In the genomic region with DNA sequence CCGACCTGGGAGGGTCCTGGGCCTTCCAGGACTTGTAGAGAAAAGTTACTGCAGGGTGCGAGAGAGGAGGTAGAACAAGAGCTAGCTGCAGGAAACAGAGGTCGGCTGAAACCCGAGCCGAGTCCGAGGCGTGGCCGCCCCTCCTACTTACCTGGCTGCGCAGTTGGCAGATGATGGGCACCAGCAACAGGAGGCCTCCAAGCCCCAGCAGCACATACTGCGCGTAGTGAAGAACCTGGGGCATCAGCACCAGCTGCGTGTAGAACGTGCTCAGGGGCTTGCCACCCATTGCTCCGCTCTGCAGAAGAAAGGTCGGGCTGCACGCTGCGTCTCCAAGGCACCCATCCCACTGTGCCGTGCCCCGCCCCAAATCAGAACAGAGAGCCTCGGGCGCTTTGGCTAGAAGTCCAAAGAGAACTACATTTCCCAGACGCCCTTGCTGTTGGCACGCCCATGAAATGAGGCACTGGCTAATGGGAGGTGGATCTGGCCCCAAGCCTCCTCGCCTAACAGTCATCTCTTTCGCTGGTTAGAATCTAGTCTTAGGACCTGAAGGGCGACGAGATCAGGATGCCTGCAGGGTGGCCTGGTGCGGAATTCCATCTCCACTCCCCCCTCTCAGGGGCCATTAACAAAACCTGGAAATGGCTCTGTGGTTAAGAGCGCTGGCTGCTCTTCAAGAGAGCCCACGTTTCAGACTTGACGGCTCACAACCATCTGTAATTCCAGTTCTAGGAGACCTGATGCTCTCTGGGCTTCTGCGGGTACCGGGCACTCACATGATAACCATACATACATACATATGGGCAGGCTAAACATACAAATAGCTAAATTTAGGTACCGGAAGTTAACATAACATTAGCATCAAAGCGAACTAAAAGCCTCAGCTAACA, we compare ENCODE assay signal across 8 mouse cellular contexts. TPM values are rescaled to one million over a fixed set of nuclear protein-coding genes. Genes with fewer than 3 reads are reported as not detected.
DNase-seq lines count a peak whose midpoint lies in the region; ATAC-seq lines count a peak whose summit lies in the region.

No protein-coding gene starts in this region.

- H3K36me3 ChIP-seq in stomach, embryonic 16.5 days (ENCODE audit: control insufficient read depth, insufficient read depth, low read length) = peaks cover 8% of the 10 kb centered on the region; the same call in 1 of the 2 replicates

- peak overlapping the region; percentile 64 for H3K27ac ChIP-seq in stomach, embryonic 16.5 days (ENCODE audit: low read length)

- intact Hi-C loops in heart, postnatal 25 days (cut with DNase I) = no loop called here
- intact Hi-C loops in heart, postnatal 14 days (cut with DNase I) = no loop called here

- peak overlapping the region; percentile 49 for H3K9ac ChIP-seq in stomach, embryonic 16.5 days (ENCODE audit: low read length)

- H3K27me3 ChIP-seq in stomach, embryonic 16.5 days (ENCODE audit: control insufficient read depth, insufficient read depth, low read length) = no peaks in the 10 kb centered on the region

- H3K9me3 ChIP-seq in stomach, embryonic 16.5 days (replicated peaks; ENCODE audit: control insufficient read depth, low read length) = no peaks in the 10 kb centered on the region

- peak overlapping the region; percentile 53 for H3K4me2 ChIP-seq in stomach, embryonic 16.5 days (ENCODE audit: low read depth, low read length)

- 17% methylated on average over 35 of the region's 35 CpGs for WGBS in stomach, embryonic 16.5 days

- peaks cover 8% of the 10 kb centered on the region; the same call in 1 of the 2 replicates for H3K4me1 ChIP-seq in stomach, embryonic 16.5 days (ENCODE audit: control insufficient read depth, insufficient read depth, low read length)

- peak; percentile 88 for ATAC-seq in stomach, embryonic 16.5 days (ENCODE audit: insufficient read depth, low FRiP score)

- DNase-seq in heart, adult 18-20 months = peak; percentile 63 to 72
- no peak for DNase-seq in heart, postnatal 25 days (ENCODE audit: low spot score)
- DNase-seq in embryo, embryonic 9.5 days (ENCODE audit: extremely low spot score) = peak; percentile 79
- DNase-seq in heart, postnatal 14 days = peak; percentile 42 to 63
- peak; percentile 72 to 78 for DNase-seq in kidney, postnatal 4 days
- DNase-seq in lung, postnatal 25 days (ENCODE audit: low spot score) = peak; percentile 55
- no peak for DNase-seq in MN1 (ENCODE audit: low spot score)

- peak overlapping the region; percentile 36 for H3K4me3 ChIP-seq in stomach, embryonic 16.5 days (replicated peaks; ENCODE audit: low read length)

RNA-seq across cellular contexts. Expression of a gene that starts 56.9 kb away (rescaled TPM):
- 10 to 100 TPM; 26.6 to 34.7 TPM for total RNA-seq in heart, adult 18-20 months (2021)
- total RNA-seq in heart, postnatal 25 days (2021) = 10 to 100 TPM; 29.6 to 35.2 TPM
- 10 to 100 TPM; 60.1 to 77.5 TPM for total RNA-seq in heart, postnatal 14 days (2021)
- polyA plus RNA-seq in stomach, embryonic 16.5 days (2015; fragmentation: Nextera tagmentation; extraction: Ambion mirVana) = 60.6 and 61.4 TPM in 2 replicates

Comparison
In these comparisons a context has a peak if more than half of its experiments do, and no peak if none do; other contexts are left out.
1. DNase-seq: peak in heart, adult 18-20 months (2 of 2), embryo, embryonic 9.5 days (single experiment), heart, postnatal 14 days (2 of 2), kidney, postnatal 4 days (2 of 2) and lung, postnatal 25 days (single experiment); none in heart, postnatal 25 days (single experiment) and MN1 (single experiment).